8 mouse cellular contexts compared by ENCODE assay signal in genomic region chr10:93291352-93291751, GRCm38 (mm10). TPM values are rescaled to one million over a fixed set of nuclear protein-coding genes. Genes with fewer than 3 reads are reported as not detected.
DNase-seq lines count a peak whose midpoint lies in the region; ATAC-seq and TF ChIP-seq lines count a peak whose summit lies in the region.

No protein-coding gene starts in this region.

- no peaks in the 10 kb centered on the region for H3K27me3 ChIP-seq in heart, embryonic 12.5 days (replicated peaks)
- H3K27me3 ChIP-seq in midbrain, postnatal 0 days (ENCODE audit: insufficient read depth, low read length) = no peaks in the 10 kb centered on the region

- 30% methylated on average over 7 of the region's 7 CpGs for WGBS in heart, embryonic 12.5 days
- 36% methylated on average over 7 of the region's 7 CpGs for WGBS in midbrain, postnatal 0 days

- H3K4me3 ChIP-seq in heart, embryonic 12.5 days = no peak overlapping the region
- H3K4me3 ChIP-seq in midbrain, postnatal 0 days (ENCODE audit: low read depth, low read length) = no peak overlapping the region

- 0 out of 2 replicates have a peak, but pooled peaks cover 6% of the 10 kb centered on the region for H3K36me3 ChIP-seq in heart, embryonic 12.5 days
- no peaks in the 10 kb centered on the region for H3K36me3 ChIP-seq in midbrain, postnatal 0 days (ENCODE audit: insufficient read depth, low read length)

- peak; percentile 77 for TF ChIP-seq CTCF in midbrain, postnatal 0 days (IDR thresholded peaks at IDR 0.05)

- no peak overlapping the region for H3K27ac ChIP-seq in heart, embryonic 12.5 days (ENCODE audit: poor library complexity, severe bottlenecking)
- no peak overlapping the region for H3K27ac ChIP-seq in midbrain, postnatal 0 days (ENCODE audit: low read depth, low read length)

- peak; percentile 47 for DNase-seq in gastrocnemius, adult 18-20 months (ENCODE audit: low spot score)
- DNase-seq in gastrocnemius, adult 8-10 months (ENCODE audit: low spot score in 2 of 2) = no peak
- peak; percentile 79 for DNase-seq in Muller cell, postnatal 12 days (ENCODE audit: inconsistent ontology term)
- DNase-seq in cerebellum, postnatal 25 days = peak; percentile 80 to 83
- DNase-seq in kidney, postnatal 36 days = peak; percentile 58 to 80
- peak; percentile 54 for DNase-seq in midbrain, postnatal 0 days (ENCODE audit: low spot score)
- no peak for DNase-seq in frontal cortex, postnatal 36 days (ENCODE audit: low spot score in 2 of 2)

- H3K4me1 ChIP-seq in heart, embryonic 12.5 days (replicated peaks) = peaks cover 72% of the 10 kb centered on the region
- H3K4me1 ChIP-seq in midbrain, postnatal 0 days (ENCODE audit: insufficient read depth, low read length) = no peaks in the 10 kb centered on the region

- peak overlapping the region; percentile 20; the same call in 1 of the 2 replicates for H3K4me2 ChIP-seq in heart, embryonic 12.5 days
- no peak overlapping the region for H3K4me2 ChIP-seq in midbrain, postnatal 0 days (ENCODE audit: low read depth, low read length, poor library complexity, severe bottlenecking)

- H3K9ac ChIP-seq in heart, embryonic 12.5 days = no peak overlapping the region
- no peak overlapping the region for H3K9ac ChIP-seq in midbrain, postnatal 0 days (replicated peaks; ENCODE audit: low read length, poor library complexity, severe bottlenecking)

- no peaks in the 10 kb centered on the region for H3K9me3 ChIP-seq in heart, embryonic 12.5 days (replicated peaks)
- H3K9me3 ChIP-seq in midbrain, postnatal 0 days (ENCODE audit: low read length) = no peaks in the 10 kb centered on the region

- peak; percentile 26; the same call in 1 of the 2 replicates for ATAC-seq in heart, embryonic 12.5 days (ENCODE audit: insufficient number of reproducible peaks, low FRiP score)
- ATAC-seq in midbrain, postnatal 0 days (ENCODE audit: low FRiP score) = no peak

RNA-seq across cellular contexts. Expression of gene Elk3, which starts 19.6 kb away (rescaled TPM):
- total RNA-seq in gastrocnemius, adult 18-20 months (2021) = 10 to 100 TPM in 1 of 2 experiments, 1 to 10 TPM in 1; 7.2 to 11.4 TPM
- 10 to 100 TPM in 1 of 4 experiments, 1 to 10 TPM in 3; 6.9 to 11.1 (median 8.1) TPM for total RNA-seq in gastrocnemius, adult 8-10 months (2022)
- 36.8 and 41.0 TPM in 2 replicates for polyA plus RNA-seq in heart, embryonic 12.5 days (2016; fragmentation: Nextera tagmentation; extraction: Ambion mirVana)
- total RNA-seq in midbrain, postnatal 0 days (2014; rRNA removed) = 6.9 and 8.1 TPM in 2 replicates
- 6.2 and 6.9 TPM in 2 replicates for polyA plus RNA-seq in midbrain, postnatal 0 days (2015; fragmentation: Nextera tagmentation; extraction: Ambion mirVana)

Comparison
In these comparisons a context has a peak if more than half of its experiments do, and no peak if none do; other contexts are left out.
1. DNase-seq: peak in gastrocnemius, adult 18-20 months (single experiment), Muller cell, postnatal 12 days (single experiment), cerebellum, postnatal 25 days (2 of 2), kidney, postnatal 36 days (2 of 2) and midbrain, postnatal 0 days (single experiment); none in gastrocnemius, adult 8-10 months (0 of 2) and frontal cortex, postnatal 36 days (0 of 2).